Mouse (Mus musculus) retina, postnatal 7 days (tissue): ENCODE results near the gene Zscan29.
"Not testable (repeated sequence)": the region's sequence is repeated elsewhere in the genome, so short reads cannot be mapped to it uniquely, and the experiment has no call there.

Source experiments
- DNase-seq: peaks from one replicate; pipeline ENCODE4 v3.0.0-alpha.2; 2012; ENCODE audit warnings: low read depth, low spot score

Zscan29 gene

DNA sequence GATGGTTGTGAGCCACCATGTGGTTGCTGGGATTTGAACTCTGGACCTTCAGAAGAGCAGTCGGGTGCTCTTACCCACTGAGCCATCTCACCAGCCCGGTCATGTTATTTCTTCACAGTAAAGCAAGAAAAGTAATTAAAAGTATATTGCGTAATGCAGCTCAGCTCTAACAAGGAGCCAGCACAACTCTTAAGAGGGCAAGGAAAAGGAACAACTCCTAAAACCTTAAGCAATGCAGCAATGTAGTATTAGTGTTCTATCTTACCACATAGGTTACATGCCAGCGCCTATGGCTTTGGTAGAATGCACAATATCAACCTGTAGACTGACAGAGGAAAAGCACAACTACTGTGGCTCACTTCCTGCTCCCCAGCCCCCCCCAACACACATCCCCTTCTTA is 33.6 kb downstream of the Zscan29 start:
- DNase-seq: no peak

DNA sequence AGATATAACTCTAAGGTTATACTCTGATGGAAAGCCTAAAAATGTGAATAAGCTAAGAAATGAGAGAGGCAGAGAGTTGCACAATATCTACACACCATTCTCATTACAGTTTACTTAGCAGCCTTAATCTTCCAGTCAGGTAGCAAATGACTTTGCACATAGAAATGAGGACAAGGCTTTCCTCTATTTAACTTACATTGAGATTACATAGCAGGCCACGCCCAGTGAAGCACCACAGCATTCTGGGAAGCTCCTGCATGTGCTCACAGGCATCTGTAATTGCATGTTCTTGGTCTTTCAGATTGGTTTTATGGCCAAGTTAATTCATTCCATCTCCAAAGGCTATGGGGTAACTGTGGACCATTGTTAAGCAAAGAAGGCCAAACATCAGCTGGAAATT is 38.1 kb downstream of the Zscan29 start:
- no peak for DNase-seq

DNA sequence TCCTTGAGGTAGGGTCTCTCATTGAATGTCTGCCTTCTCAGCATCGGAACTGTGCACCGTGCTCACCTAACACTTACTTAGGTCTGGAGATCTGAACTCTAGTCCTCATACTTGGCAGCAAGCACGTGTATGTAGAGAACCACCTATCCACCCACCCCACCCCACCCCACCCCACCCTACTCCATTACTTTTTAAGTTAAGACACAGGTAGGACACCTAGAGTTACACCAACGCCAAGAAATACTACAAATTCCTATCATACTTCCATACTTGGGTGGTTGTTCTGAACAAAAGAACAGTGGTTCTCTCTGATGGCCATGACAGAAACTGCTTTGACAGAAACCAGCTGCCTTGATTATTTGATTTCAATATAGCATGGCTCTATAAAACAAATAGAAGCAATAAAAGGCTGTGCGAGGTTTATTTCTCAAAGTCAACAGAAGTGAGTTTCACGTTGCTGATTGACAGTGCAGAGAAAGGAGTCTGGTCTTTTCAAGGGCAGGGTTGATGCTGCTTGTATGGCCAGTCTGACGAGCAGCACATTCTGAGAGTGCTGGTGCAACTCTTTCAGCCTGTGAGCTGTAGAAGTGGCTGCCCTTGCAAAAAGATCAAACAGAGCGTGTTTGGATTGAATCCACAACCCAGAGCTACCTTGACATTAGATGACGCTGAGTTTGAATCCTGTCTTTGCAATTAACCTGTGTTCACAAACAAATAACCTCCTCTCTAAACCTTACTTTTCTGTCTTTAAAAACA is 41.9 kb downstream of the Zscan29 start:
- DNase-seq: no peak

DNA sequence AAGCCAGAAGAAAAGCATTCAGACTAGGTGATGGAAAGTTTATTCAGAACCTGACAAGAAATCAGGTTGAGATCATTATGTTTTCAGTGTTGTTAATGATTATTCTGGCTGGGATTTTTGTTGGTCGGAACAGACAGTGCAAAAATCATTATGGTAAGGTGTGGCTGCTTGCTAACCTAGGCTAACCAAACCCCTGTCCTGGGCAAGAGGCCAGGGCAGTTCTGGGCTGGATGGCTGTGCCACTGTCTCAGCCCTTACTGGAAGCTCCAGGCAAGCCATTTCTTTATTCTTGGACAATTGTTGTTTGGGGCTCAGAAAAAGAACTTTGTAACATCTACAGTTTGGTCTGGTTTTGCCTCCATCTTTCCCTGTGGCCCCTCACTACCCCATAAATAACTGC is 43.4 kb downstream of the Zscan29 start:
- DNase-seq: no peak

DNA sequence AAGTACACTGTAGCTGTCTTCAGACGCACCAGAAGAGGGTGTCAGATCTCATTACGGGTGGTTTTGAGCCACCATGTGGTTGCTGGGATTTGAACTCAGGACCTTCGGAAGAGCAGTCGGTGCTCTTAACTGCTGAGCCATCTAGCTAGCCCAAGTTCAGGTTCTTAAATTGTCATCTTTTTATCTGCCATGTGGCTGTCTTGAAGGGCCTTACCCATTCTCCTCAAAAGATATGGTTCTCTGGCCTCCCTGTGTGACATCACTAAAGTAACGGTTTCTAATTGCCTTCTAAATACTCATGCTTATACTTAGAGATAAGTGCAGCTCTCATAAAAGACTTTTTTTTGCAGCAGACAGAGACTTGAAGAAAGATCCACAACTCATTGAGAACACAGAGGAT is 44.6 kb downstream of the Zscan29 start:
- DNase-seq: not testable (repeated sequence)

DNA sequence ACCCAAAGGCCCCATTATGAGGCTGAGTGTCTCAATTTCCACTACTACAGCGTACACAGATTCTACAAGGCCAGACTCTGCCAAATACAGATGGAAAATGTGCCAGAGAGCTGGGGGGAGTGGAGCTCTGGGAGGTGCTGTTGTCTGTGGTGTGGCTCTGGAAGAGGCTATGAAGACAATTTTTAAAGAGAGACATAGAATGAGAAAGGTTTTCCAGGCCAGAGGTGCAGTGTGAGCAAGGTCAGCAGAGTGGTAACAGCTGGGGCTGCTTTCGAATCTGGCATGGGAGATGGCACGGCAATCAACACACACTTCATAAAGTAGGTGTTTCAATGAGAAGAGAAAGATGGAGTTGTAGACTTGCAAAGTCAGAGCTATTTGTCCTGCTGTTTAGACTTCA is 51.7 kb downstream of the Zscan29 start:
- no peak for DNase-seq

DNA sequence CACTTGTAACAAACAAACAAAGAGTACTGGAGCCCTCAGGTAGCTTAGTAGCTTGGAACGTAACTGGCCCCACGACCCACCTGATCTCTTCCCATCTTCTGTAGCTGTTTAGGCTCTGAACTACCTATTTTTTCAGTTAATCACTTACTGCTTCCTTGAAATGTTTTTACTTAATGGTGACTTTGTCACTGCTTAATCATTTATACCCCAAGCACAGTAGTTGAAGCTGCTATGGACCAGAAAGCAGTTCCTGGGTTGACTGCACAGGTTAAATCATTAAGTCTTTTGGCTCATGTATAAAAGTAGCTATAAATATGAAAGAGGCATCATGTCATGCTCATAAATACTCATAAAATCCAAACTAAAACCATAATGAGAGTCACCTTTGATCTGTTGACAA is 55.5 kb downstream of the Zscan29 start:
- no peak for DNase-seq

DNA sequence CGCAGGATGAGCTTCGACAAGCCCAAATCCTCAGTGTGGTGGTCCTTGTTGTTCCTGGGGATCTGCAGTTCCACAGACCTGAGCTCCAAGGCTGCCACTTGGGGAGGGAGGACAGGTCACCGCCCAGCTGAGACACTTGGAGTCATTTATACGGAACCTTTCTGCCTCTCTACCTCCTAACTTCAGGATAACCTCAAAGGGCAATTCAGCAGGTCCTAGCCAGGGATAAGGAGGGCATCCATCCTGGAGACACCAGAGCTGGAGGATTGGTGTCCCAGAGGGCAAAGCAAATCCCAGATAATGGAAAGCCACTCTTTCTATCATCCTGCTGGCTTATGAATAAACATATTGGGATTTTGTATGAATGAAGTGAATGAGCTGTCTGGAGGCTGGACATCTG is 61.2 kb downstream of the Zscan29 start, which contains the start of gene Tgm7:
Gene Tgm7, minus strand, starts transcription at position 101 of the 400 bp plus-strand sequence.
- DNase-seq: no peak
